Comparison of ENCODE assay signal across 11 mouse cellular contexts in genomic region chr6:39274774-39275502, GRCm38 (mm10).
DNase-seq lines count a peak whose midpoint lies in the region; ATAC-seq and TF ChIP-seq lines count a peak whose summit lies in the region.
"Had no signal": no experiment of that assay in that cellular context is flagged by ENCODE, and none has a peak within 500 bp of the region (broad histone marks: within the 10 kb centered on the region; RNA-seq: fewer than 3 reads in every experiment).

No protein-coding gene starts in this region.

- 0 out of 2 replicates have a peak, but pooled peaks cover 3% of the 10 kb centered on the region for H3K4me1 ChIP-seq in lung, postnatal 0 days (ENCODE audit: insufficient read depth, low read depth, low read length)
- H3K4me1 ChIP-seq: intestine, embryonic 15.5 days had no signal

- no peaks in the 10 kb centered on the region for H3K27me3 ChIP-seq in lung, postnatal 0 days (replicated peaks; ENCODE audit: insufficient read depth, low read length)
- H3K27me3 ChIP-seq: intestine, embryonic 15.5 days had no signal

- H3K9ac ChIP-seq in lung, postnatal 0 days (replicated peaks; ENCODE audit: low read depth) = no peak overlapping the region
- H3K9ac ChIP-seq: intestine, embryonic 15.5 days had no signal

- no peak overlapping the region for H3K27ac ChIP-seq in lung, postnatal 0 days (ENCODE audit: low read length)
- H3K27ac ChIP-seq: intestine, embryonic 15.5 days had no signal

- no peak overlapping the region for H3K4me2 ChIP-seq in lung, postnatal 0 days (replicated peaks; ENCODE audit: low read depth, low read length)
- H3K4me2 ChIP-seq: intestine, embryonic 15.5 days had no signal

- 58% methylated on average over 12 of the region's 12 CpGs for WGBS in lung, postnatal 0 days

- no peak overlapping the region for H3K4me3 ChIP-seq in lung, postnatal 0 days (ENCODE audit: low read depth, low read length)
- H3K4me3 ChIP-seq: intestine, embryonic 15.5 days had no signal

- no peak for ATAC-seq in lung, postnatal 0 days
- ATAC-seq: intestine, embryonic 15.5 days had no signal

- H3K9me3 ChIP-seq in lung, postnatal 0 days (ENCODE audit: low read length) = no peaks in the 10 kb centered on the region
- H3K9me3 ChIP-seq: intestine, embryonic 15.5 days had no signal

- no peaks in the 10 kb centered on the region for H3K36me3 ChIP-seq in lung, postnatal 0 days (ENCODE audit: insufficient read depth, low read length)
- H3K36me3 ChIP-seq: intestine, embryonic 15.5 days had no signal

- no peak for TF ChIP-seq CTCF in lung, postnatal 0 days (IDR thresholded peaks at IDR 0.05)

- peak; percentile 36; the same call in 1 of the 2 replicates for TF ChIP-seq EP300 in lung, postnatal 0 days (IDR thresholded peaks at IDR 0.05)

- DNase-seq in adrenal gland, adult 2 months = peak; percentile 44
- no peak for DNase-seq in adrenal gland, adult 18-20 months (ENCODE audit: low spot score in 2 of 2)
- peak; percentile 34 to 56 for DNase-seq in thymus, adult 18-20 months
- DNase-seq in thymus, postnatal 10 days (ENCODE audit: low spot score in 2 of 2) = no peak
- peak; percentile 63 for DNase-seq in lung, postnatal 0 days (ENCODE audit: low spot score)
- no peak for DNase-seq in ovary, adult 18-20 months (ENCODE audit: low spot score)
- DNase-seq in cerebellum, postnatal 14 days = no peak
- no peak for DNase-seq in embryo, embryonic 11 days
- DNase-seq: gastrocnemius, postnatal 25 days; retina, postnatal 1 day had no signal

Comparison
In these comparisons a context has a peak if more than half of its experiments do, and no peak if none do; other contexts are left out.
1. DNase-seq: peak in adrenal gland, adult 2 months (single experiment), thymus, adult 18-20 months (2 of 2) and lung, postnatal 0 days (single experiment); none in adrenal gland, adult 18-20 months (0 of 2), thymus, postnatal 10 days (0 of 2), ovary, adult 18-20 months (single experiment), cerebellum, postnatal 14 days (0 of 2) and embryo, embryonic 11 days (single experiment).